Mouse (Mus musculus) heart, adult 8-10 months (tissue): ENCODE results near the gene Ipo13. TPM values are rescaled to one million over a fixed set of nuclear protein-coding genes. Genes with fewer than 3 reads are reported as not detected.

Source experiments
- DNase-seq: peaks from one replicate; pipeline ENCODE4 v3.0.0; 2022; ENCODE audit warnings: low spot score
- total RNA-seq, 4 experiments: library from RNA; stranded (reverse); gene quantifications; 2 replicates each; pipeline ENCODE4 v1.2.4; 2022

Gene Ipo13
- total RNA-seq, 4 experiments from 2014 or later, result 58.9 to 86.0 (median 75.4) TPM

- no peak for DNase-seq
These were observed 69.5 kb downstream of the Ipo13 start for GRCm38 (mm10) chr4:117845316-117845715.

Other genes starting within 250 kb of the Ipo13 start
- 10 to 100 TPM; 15.9 to 23.7 (median 20.9) TPM for gene Dmap1, start 232.7 kb downstream of the Ipo13 start, total RNA-seq
- not detected for gene Gm12845, start 190.6 kb downstream of the Ipo13 start, total RNA-seq
- gene Klf17, start 149.4 kb downstream of the Ipo13 start, total RNA-seq, result not detected
- 1 to 10 TPM; 1.7 to 2.3 (median 2.2) TPM for gene Slc6a9, start 80.5 kb downstream of the Ipo13 start, total RNA-seq
- gene Ccdc24, start 42.4 kb downstream of the Ipo13 start, total RNA-seq, result under 1 TPM in 2 of 4 experiments, not detected in 2; 0.25 to 0.50 TPM
- gene B4galt2, start 31.5 kb downstream of the Ipo13 start, total RNA-seq, result 1 to 10 TPM; 4.2 to 5.1 (median 4.4) TPM
- gene Atp6v0b, start 27.7 kb downstream of the Ipo13 start, total RNA-seq, result 100 to 1,000 TPM; 108 to 133 (median 121) TPM
- 1 to 10 TPM; 3.4 to 4.1 (median 3.9) TPM for gene Dph2, start 23.0 kb downstream of the Ipo13 start, total RNA-seq
- gene Artn, start 14.8 kb upstream of the Ipo13 start, total RNA-seq, result under 1 TPM in 1 of 4 experiments, not detected in 3; 0.34 TPM
- gene St3gal3, start 219.9 kb upstream of the Ipo13 start, total RNA-seq, result 10 to 100 TPM; 61.5 to 67.5 (median 67.2) TPM